Mouse (Mus musculus) kidney, embryonic 16.5 days (tissue): ENCODE data around the gene Gm42791. TPM values are rescaled to one million over a fixed set of nuclear protein-coding genes. Genes with fewer than 3 reads are reported as not detected.

Source experiments
- ATAC-seq: fragments of 200-750 bp; cut with Nextera tagmentation; 2 replicates; pipeline ENCODE4 v1.8.0; 2017; ENCODE audit warnings: moderate TSS enrichment; ENCODE audit not compliant: low FRiP score, low TSS enrichment
- H3K27ac ChIP-seq: fragments of 300-500 bp; sonication (generic); 2 replicates; pipeline ENCODE4 v1.5.1; 2014; ENCODE audit warnings: low read length
- H3K27me3 ChIP-seq: fragments of 300-500 bp; sonication (generic); 2 replicates; pipeline ENCODE4 v1.6.1; 2014; ENCODE audit warnings: low read length, control low read depth, mixed read lengths; ENCODE audit not compliant: insufficient read depth
- H3K36me3 ChIP-seq: fragments of 300-500 bp; sonication (generic); 2 replicates; pipeline ENCODE4 v1.6.1; 2014; ENCODE audit warnings: low read length, control low read depth, mixed read lengths; ENCODE audit not compliant: insufficient read depth
- H3K4me1 ChIP-seq: fragments of 300-500 bp; sonication (generic); 2 replicates; pipeline ENCODE4 v1.6.1; 2014; ENCODE audit warnings: low read length, control low read depth, mixed read lengths; ENCODE audit not compliant: insufficient read depth
- H3K4me2 ChIP-seq: fragments of 300-500 bp; sonication (generic); replicated peaks from 2 replicates; pipeline ENCODE4 v1.6.1; 2014; ENCODE audit warnings: low read depth, low read length
- H3K4me3 ChIP-seq: fragments of 300-500 bp; sonication (generic); 2 replicates; pipeline ENCODE4 v1.5.1; 2014; ENCODE audit warnings: mild to moderate bottlenecking, low read length
- H3K9ac ChIP-seq: fragments of 300-500 bp; sonication (generic); replicated peaks from 2 replicates; pipeline ENCODE4 v1.6.1; 2014; ENCODE audit warnings: low read length
- H3K9me3 ChIP-seq: fragments of 300-500 bp; sonication (generic); 2 replicates; pipeline ENCODE4 v1.6.1; 2016; ENCODE audit warnings: low read length, control low read depth
- WGBS: fragments of 180-500 bp; shearing (Covaris S2); extraction: QIAGEN DNeasy Blood & Tissue Kit; methylation state at CpG from one replicate; pipeline ENCODE4 v1.1.7; 2014; 5-methylcytosine and 5-hydroxymethylcytosine counted together
- polyA plus RNA-seq: library from polyadenylated mRNA; unstranded; fragments of >200 nt; fragmentation: Nextera tagmentation; extraction: Ambion mirVana; gene quantifications from 2 replicates; pipeline ENCODE4 v1.2.1, GENCODE M21; 2015

Gene Gm42791
- polyA plus RNA-seq, 1 experiment from 2014 or later = 0.42 TPM

GRCm38 (mm10) chr5:148924051-148924450, 70.9 kb downstream of the Gm42791 start:
- Histone ChIP-seq H3K4me2 (no peak overlapping the region), H3K36me3 (peaks cover 3% of the 10 kb centered on the region; the same call in 1 of the 2 replicates), H3K27me3 (no peaks in the 10 kb centered on the region), H3K4me1 (peaks cover 28% of the 10 kb centered on the region), H3K27ac (no peak overlapping the region), H3K9ac (no peak overlapping the region), H3K9me3 (no peaks in the 10 kb centered on the region), H3K4me3 (no peak overlapping the region)
- no peak for ATAC-seq
- WGBS = 60% methylated on average over 9 of the region's 9 CpGs

- peaks cover 32% of the 10 kb centered on the region for H3K4me1 ChIP-seq
- peaks cover 4% of the 10 kb centered on the region; the same call in 1 of the 2 replicates for H3K36me3 ChIP-seq
- no peaks in the 10 kb centered on the region for H3K9me3 ChIP-seq
- H3K4me3 ChIP-seq = no peak overlapping the region
- WGBS = 28% methylated on average over 10 of the region's 10 CpGs
- H3K9ac ChIP-seq = 0 out of 2 replicates have a peak overlapping the region, but pooled peaks have one; percentile 14
- peak overlapping the region; percentile 38 for H3K4me2 ChIP-seq
- ATAC-seq = 0 out of 2 replicates have a peak, but pooled peaks have one; percentile 25
- H3K27me3 ChIP-seq = no peaks in the 10 kb centered on the region
- H3K27ac ChIP-seq = no peak overlapping the region
Observed at GRCm38 (mm10) chr5:148923408-148923807, 71.5 kb downstream of the Gm42791 start.

- Histone ChIP-seq H3K4me3 (no peak overlapping the region), H3K9ac (no peak overlapping the region), H3K27me3 (no peaks in the 10 kb centered on the region), H3K9me3 (no peaks in the 10 kb centered on the region), H3K36me3 (peaks cover 10% of the 10 kb centered on the region; the same call in 1 of the 2 replicates), H3K4me2 (no peak overlapping the region), H3K4me1 (peaks cover 33% of the 10 kb centered on the region), H3K27ac (no peak overlapping the region)
- 72% methylated on average over 5 of the region's 5 CpGs for WGBS
- ATAC-seq = no peak
Observed at GRCm38 (mm10) chr5:148922773-148923172, 72.2 kb downstream of the Gm42791 start.

- Histone ChIP-seq H3K27ac (no peak overlapping the region), H3K4me3 (no peak overlapping the region), H3K36me3 (peaks cover 24% of the 10 kb centered on the region; the same call in 1 of the 2 replicates), H3K4me1 (peaks cover 13% of the 10 kb centered on the region; the same call in 1 of the 2 replicates), H3K4me2 (no peak overlapping the region), H3K9ac (no peak overlapping the region), H3K9me3 (no peaks in the 10 kb centered on the region), H3K27me3 (no peaks in the 10 kb centered on the region)
- 64% methylated on average over 5 of the region's 5 CpGs for WGBS
- peak; percentile 51; the same call in 1 of the 2 replicates for ATAC-seq
Observed at GRCm38 (mm10) chr5:148918049-148918448, 76.9 kb downstream of the Gm42791 start.

GRCm38 (mm10) chr5:148916775-148917174, 78.2 kb downstream of the Gm42791 start:
- Histone ChIP-seq H3K9ac (no peak overlapping the region), H3K36me3 (peaks cover 29% of the 10 kb centered on the region; the same call in 1 of the 2 replicates), H3K27me3 (no peaks in the 10 kb centered on the region), H3K4me3 (no peak overlapping the region), H3K4me1 (peaks cover 12% of the 10 kb centered on the region; the same call in 1 of the 2 replicates), H3K4me2 (no peak overlapping the region), H3K27ac (no peak overlapping the region), H3K9me3 (no peaks in the 10 kb centered on the region)
- no peak for ATAC-seq
- 91% methylated on average over 6 of the region's 6 CpGs for WGBS

GRCm38 (mm10) chr5:148912262-148912661, 82.7 kb downstream of the Gm42791 start:
- no peak overlapping the region for H3K9ac ChIP-seq
- ATAC-seq = no peak
- peaks cover 22% of the 10 kb centered on the region; the same call in 1 of the 2 replicates for H3K36me3 ChIP-seq
- H3K27me3 ChIP-seq = no peaks in the 10 kb centered on the region
- H3K4me1 ChIP-seq = peaks cover 18% of the 10 kb centered on the region
- 0 out of 2 replicates have a peak, but pooled peaks cover 4% of the 10 kb centered on the region for H3K9me3 ChIP-seq
- H3K4me2 ChIP-seq = no peak overlapping the region
- no peak overlapping the region for H3K27ac ChIP-seq
- no peak overlapping the region for H3K4me3 ChIP-seq
- 19% methylated on average over 3 of the region's 3 CpGs for WGBS

GRCm38 (mm10) chr5:148910066-148910465, 84.9 kb downstream of the Gm42791 start:
- WGBS = 79% methylated on average over 4 of the region's 4 CpGs
- H3K9ac ChIP-seq = no peak overlapping the region
- H3K36me3 ChIP-seq = peaks cover 15% of the 10 kb centered on the region; the same call in 1 of the 2 replicates
- peaks cover 18% of the 10 kb centered on the region for H3K4me1 ChIP-seq
- no peak overlapping the region for H3K4me2 ChIP-seq
- H3K27me3 ChIP-seq = no peaks in the 10 kb centered on the region
- no peak overlapping the region for H3K4me3 ChIP-seq
- H3K9me3 ChIP-seq = 0 out of 2 replicates have a peak, but pooled peaks cover 4% of the 10 kb centered on the region
- ATAC-seq = no peak
- H3K27ac ChIP-seq = no peak overlapping the region

- Histone ChIP-seq H3K9me3 (0 out of 2 replicates have a peak, but pooled peaks cover 4% of the 10 kb centered on the region), H3K27ac (no peak overlapping the region), H3K36me3 (peaks cover 15% of the 10 kb centered on the region; the same call in 1 of the 2 replicates), H3K27me3 (no peaks in the 10 kb centered on the region), H3K9ac (no peak overlapping the region), H3K4me2 (no peak overlapping the region), H3K4me1 (peaks cover 18% of the 10 kb centered on the region), H3K4me3 (no peak overlapping the region)
- 12% methylated on average over 6 of the region's 6 CpGs for WGBS
- ATAC-seq = peak; percentile 69
Observed at GRCm38 (mm10) chr5:148909402-148909801, 85.5 kb downstream of the Gm42791 start.

GRCm38 (mm10) chr5:148909057-148909395, 85.9 kb downstream of the Gm42791 start:
- H3K9ac ChIP-seq = no peak overlapping the region
- WGBS = 25% methylated on average over 7 of the region's 7 CpGs
- H3K9me3 ChIP-seq = 0 out of 2 replicates have a peak, but pooled peaks cover 4% of the 10 kb centered on the region
- H3K27ac ChIP-seq = no peak overlapping the region
- no peak overlapping the region for H3K4me3 ChIP-seq
- H3K27me3 ChIP-seq = no peaks in the 10 kb centered on the region
- H3K36me3 ChIP-seq = peaks cover 15% of the 10 kb centered on the region; the same call in 1 of the 2 replicates
- peaks cover 18% of the 10 kb centered on the region for H3K4me1 ChIP-seq
- ATAC-seq = peak; percentile 26
- no peak overlapping the region for H3K4me2 ChIP-seq
